Mouse (Mus musculus): ENCODE data around the gene Ccdc13.

Gene Ccdc13

GRCm38 (mm10) chr9:121847138-121847537 lies 7.9 kb upstream of the Ccdc13 start:
- no peak for DNase-seq (ENCODE audit: extremely low spot score, low read depth, low spot score)

- DNase-seq (ENCODE audit: extremely low spot score, low read depth, low spot score): no peak
These were observed 7.4 kb upstream of the Ccdc13 start for GRCm38 (mm10) chr9:121846526-121847118.

- no peak for DNase-seq (ENCODE audit: extremely low spot score, low read depth, low spot score)
These were observed 3.7 kb upstream of the Ccdc13 start for GRCm38 (mm10) chr9:121842914-121843313.

- no peak for DNase-seq (ENCODE audit: extremely low spot score, low read depth, low spot score)
These were observed 333 bp upstream of the Ccdc13 start for GRCm38 (mm10) chr9:121839622-121839965.

- no peak for DNase-seq (ENCODE audit: extremely low spot score, low read depth, low spot score)
These were observed 1.3 kb downstream of the Ccdc13 start for GRCm38 (mm10) chr9:121838008-121838407.

GRCm38 (mm10) chr9:121833825-121834224 lies 5.4 kb downstream of the Ccdc13 start:
- no peak for DNase-seq (ENCODE audit: extremely low spot score, low read depth, low spot score)

GRCm38 (mm10) chr9:121830956-121831293 lies 8.3 kb downstream of the Ccdc13 start:
- peak; percentile 79 for DNase-seq (ENCODE audit: extremely low spot score, low read depth, low spot score)

- no peak for DNase-seq (ENCODE audit: extremely low spot score, low read depth, low spot score)
These were observed 8.9 kb downstream of the Ccdc13 start for GRCm38 (mm10) chr9:121830243-121830955.

GRCm38 (mm10) chr9:121829270-121829992 lies 9.8 kb downstream of the Ccdc13 start:
- no peak for DNase-seq (ENCODE audit: extremely low spot score, low read depth, low spot score)

GRCm38 (mm10) chr9:121828314-121828713 lies 10.9 kb downstream of the Ccdc13 start:
- no peak for DNase-seq (ENCODE audit: extremely low spot score, low read depth, low spot score)

GRCm38 (mm10) chr9:121826356-121826755 lies 12.9 kb downstream of the Ccdc13 start:
- no peak for DNase-seq (ENCODE audit: extremely low spot score, low read depth, low spot score)

GRCm38 (mm10) chr9:121823991-121824390 lies 15.3 kb downstream of the Ccdc13 start:
- DNase-seq (ENCODE audit: extremely low spot score, low read depth, low spot score): no peak

- no peak for DNase-seq (ENCODE audit: extremely low spot score, low read depth, low spot score)
These were observed 16.2 kb downstream of the Ccdc13 start for GRCm38 (mm10) chr9:121823051-121823450.

GRCm38 (mm10) chr9:121822585-121822991 lies 16.7 kb downstream of the Ccdc13 start:
- no peak for DNase-seq (ENCODE audit: extremely low spot score, low read depth, low spot score)

GRCm38 (mm10) chr9:121820765-121821164 lies 18.5 kb downstream of the Ccdc13 start:
- no peak for DNase-seq (ENCODE audit: extremely low spot score, low read depth, low spot score)

GRCm38 (mm10) chr9:121819771-121820471 lies 19.3 kb downstream of the Ccdc13 start:
- DNase-seq (ENCODE audit: extremely low spot score, low read depth, low spot score): no peak

GRCm38 (mm10) chr9:121819073-121819770 lies 20.0 kb downstream of the Ccdc13 start:
- DNase-seq (ENCODE audit: extremely low spot score, low read depth, low spot score): no peak

GRCm38 (mm10) chr9:121815183-121815582 lies 24.1 kb downstream of the Ccdc13 start:
- DNase-seq (ENCODE audit: extremely low spot score, low read depth, low spot score): no peak

GRCm38 (mm10) chr9:121810081-121810821 lies 29.0 kb downstream of the Ccdc13 start:
- no peak for DNase-seq (ENCODE audit: extremely low spot score, low read depth, low spot score)

- DNase-seq (ENCODE audit: extremely low spot score, low read depth, low spot score): no peak
These were observed 30.8 kb downstream of the Ccdc13 start for GRCm38 (mm10) chr9:121808511-121808910.

Data from hindlimb bud, embryonic 11.5 days (tissue).